Mouse (Mus musculus): Measurements from ENCODE around the gene Lhfp.

- TF ChIP-seq CTCF (IDR thresholded peaks at IDR 0.05; ENCODE audit: low read depth, low read length): no peak
- no peak for TF ChIP-seq POLR2A (IDR thresholded peaks at IDR 0.05; ENCODE audit: borderline replicate concordance, low read depth, low read length)
Measured at GRCm38 (mm10) chr3:53267046-53267445, 225.7 kb downstream of the Lhfp start.
